Comparison of ENCODE assay signal across 9 mouse cellular contexts in genomic region chr13:48624968-48625398, GRCm38 (mm10). TPM values are rescaled to one million over a fixed set of nuclear protein-coding genes. Genes with fewer than 3 reads are reported as not detected.
DNase-seq lines count a peak whose midpoint lies in the region; ATAC-seq and TF ChIP-seq lines count a peak whose summit lies in the region.
"Had no signal": no experiment of that assay in that cellular context is flagged by ENCODE, and none has a peak within 500 bp of the region (broad histone marks: within the 10 kb centered on the region; RNA-seq: fewer than 3 reads in every experiment).

No protein-coding gene starts in this region.

- peak overlapping the region; percentile 94 for H3K27ac ChIP-seq in testis, adult 2 months (ENCODE audit: control insufficient read depth, insufficient read depth, low read depth, low read length)
- peak overlapping the region; percentile 18; the same call in 1 of the 2 replicates for H3K27ac ChIP-seq in limb, embryonic 11.5 days (replicated peaks; ENCODE audit: low read depth, low read length)
- peak overlapping the region; percentile 58 for H3K27ac ChIP-seq in small intestine, adult 2 months (ENCODE audit: insufficient read depth, low read depth, low read length)

- no peaks in the 10 kb centered on the region for H3K36me3 ChIP-seq in testis, adult 2 months (ENCODE audit: control insufficient read depth, insufficient read depth, low read length)
- no peaks in the 10 kb centered on the region for H3K36me3 ChIP-seq in limb, embryonic 11.5 days (ENCODE audit: control insufficient read depth, insufficient read depth, low read length)
- no peaks in the 10 kb centered on the region for H3K36me3 ChIP-seq in small intestine, adult 2 months (ENCODE audit: control insufficient read depth, insufficient read depth, low read length)

- H3K27me3 ChIP-seq in testis, adult 2 months (ENCODE audit: control insufficient read depth, insufficient read depth, low read length), result no peaks in the 10 kb centered on the region
- no peaks in the 10 kb centered on the region; the same call in 1 of the 2 replicates for H3K27me3 ChIP-seq in limb, embryonic 11.5 days (ENCODE audit: control insufficient read depth, insufficient read depth, low read length)
- H3K27me3 ChIP-seq in small intestine, adult 2 months (ENCODE audit: control insufficient read depth, insufficient read depth, low read length), result no peaks in the 10 kb centered on the region

- H3K9ac ChIP-seq in limb, embryonic 11.5 days (ENCODE audit: low read length), result peak overlapping the region; percentile 90

- H3K4me1 ChIP-seq in testis, adult 2 months (ENCODE audit: control insufficient read depth, insufficient read depth, low read length), result peaks cover 3% of the 10 kb centered on the region; the same call in 1 of the 2 replicates
- H3K4me1 ChIP-seq in limb, embryonic 11.5 days (ENCODE audit: control insufficient read depth, insufficient read depth, low read length), result no peaks in the 10 kb centered on the region
- peaks cover 3% of the 10 kb centered on the region; the same call in 1 of the 2 replicates for H3K4me1 ChIP-seq in small intestine, adult 2 months (ENCODE audit: control insufficient read depth, insufficient read depth, insufficient read length, low read length)

- ATAC-seq in cerebellum, adult (ENCODE audit: insufficient number of reproducible peaks, low FRiP score, low TSS enrichment), result peak; percentile 31
- peak; percentile 69 for ATAC-seq in limb, embryonic 11.5 days (ENCODE audit: insufficient number of reproducible peaks, low FRiP score, low TSS enrichment, low read depth)

- H3K9me3 ChIP-seq in limb, embryonic 11.5 days (ENCODE audit: control insufficient read depth, low read length), result no peaks in the 10 kb centered on the region

- 3% methylated on average over 26 of the region's 26 CpGs for WGBS in limb, embryonic 11.5 days
- 2% methylated on average over 26 of the region's 26 CpGs for WGBS in small intestine, adult 2 months

- peak overlapping the region; percentile 78 for H3K4me2 ChIP-seq in limb, embryonic 11.5 days (ENCODE audit: low read depth, severe bottlenecking)

- TF ChIP-seq CTCF in testis, adult 2 months (IDR thresholded peaks at IDR 0.05; ENCODE audit: control insufficient read depth, insufficient read depth, insufficient replicate concordance, low read depth, low read length), result no peak
- TF ChIP-seq CTCF in small intestine, adult 2 months (IDR thresholded peaks at IDR 0.05; ENCODE audit: extremely low read depth, insufficient read length, insufficient replicate concordance, low read depth, low read length), result no peak

- no peak for TF ChIP-seq POLR2A in testis, adult 2 months (IDR thresholded peaks at IDR 0.05; ENCODE audit: control insufficient read depth, low read depth, low read length)
- no peak for TF ChIP-seq POLR2A in small intestine, adult 2 months (IDR thresholded peaks at IDR 0.05; ENCODE audit: low read depth, low read length)

- H3K4me3 ChIP-seq in testis, adult 2 months (ENCODE audit: control insufficient read depth, low read depth, low read length), result peak overlapping the region; percentile 89
- peak overlapping the region; percentile 69 for H3K4me3 ChIP-seq in limb, embryonic 11.5 days (ENCODE audit: low read depth, low read length)
- H3K4me3 ChIP-seq in small intestine, adult 2 months (ENCODE audit: low read depth, low read length), result peak overlapping the region; percentile 91

- no peak for DNase-seq in cerebellum, adult 8-10 months
- no peak for DNase-seq in testis, postnatal 10 days (ENCODE audit: low spot score)
- no peak for DNase-seq in limb, embryonic 11.5 days (ENCODE audit: low spot score)
- DNase-seq in thymus, postnatal 10 days (ENCODE audit: low spot score in 2 of 2), result no peak
- no peak for DNase-seq in gastrocnemius, postnatal 10 days

RNA-seq across cellular contexts. Expression of gene Ptpdc1, which starts 0.5 kb away (rescaled TPM):
- 36.4 and 38.7 TPM in 2 replicates for polyA plus RNA-seq in testis, adult 2 months (2012; rRNA removed)
- polyA plus RNA-seq in limb, embryonic 11.5 days (2014; fragmentation: Nextera tagmentation; extraction: Ambion mirVana), result 11.9 and 13.8 TPM in 2 replicates
- polyA plus RNA-seq in small intestine, adult 2 months (2012; rRNA removed), result 0.33 and 0.62 TPM in 2 replicates
- 10 to 100 TPM in 1 of 2 experiments, 1 to 10 TPM in 1; 8.1 to 10.4 TPM for total RNA-seq in gastrocnemius, postnatal 10 days (2021)

RNA-seq across cellular contexts. Expression of gene Barx1, which starts 37.8 kb away (rescaled TPM):
- 0.19 and 0.32 TPM in 2 replicates for polyA plus RNA-seq in testis, adult 2 months (2012; rRNA removed)
- 1.3 and 1.4 TPM in 2 replicates for polyA plus RNA-seq in limb, embryonic 11.5 days (2014; fragmentation: Nextera tagmentation; extraction: Ambion mirVana)
- polyA plus RNA-seq in small intestine, adult 2 months (2012; rRNA removed), result 0.08 and 13.2 TPM in 2 replicates
- total RNA-seq in gastrocnemius, postnatal 10 days (2021), result not detected
- total RNA-seq: layer of hippocampus, postnatal 14 days had no signal

Comparison
In these comparisons a context has a peak if more than half of its experiments do, and no peak if none do; other contexts are left out.
1. H3K27ac ChIP-seq: peak in every context shown above with its lines; median percentile 94 in testis, adult 2 months; 58 in small intestine, adult 2 months; 18 in limb, embryonic 11.5 days.